Mouse (Mus musculus) bone marrow macrophage, adult 2 months (primary cell): ENCODE measurements at regions not wholly inside any gene's neighbourhood (a gene's known extent, or its start where the extent isn't known, plus 50 kb on each side); places are given as distances from the start of the nearest gene placed in this dataset.

Experiments
- CTCF ChIP-seq: IDR thresholded peaks from 2 replicates; pipeline ENCODE4 v1.5.1; 2012; ENCODE audit warnings: low read depth, mild to moderate bottlenecking, low read length, moderate library complexity
- POLR2A ChIP-seq: IDR thresholded peaks from 2 replicates; pipeline ENCODE4 v1.6.1; 2012; ENCODE audit warnings: mild to moderate bottlenecking, low read depth, low read length, borderline replicate concordance

- no peak for TF ChIP-seq CTCF
- no peak for TF ChIP-seq POLR2A
These were observed 86.1 kb upstream of the Zfand5 start for GRCm38 (mm10) chr19:21186016-21186415.
